Mouse (Mus musculus) megakaryocyte, embryonic 14.5 days (primary cell): ENCODE results near the gene Hps1.

Experiments
- FLI1 ChIP-seq: IDR thresholded peaks from 2 replicates; pipeline ENCODE4 v1.6.1; 2012; ENCODE audit warnings: low read length, inconsistent platforms, mixed read lengths
- GATA1 ChIP-seq: IDR thresholded peaks from 3 replicates; pipeline ENCODE4 v1.6.1; 2012; ENCODE audit warnings: mixed read lengths, low read length, inconsistent platforms, borderline replicate concordance

GRCm38 (mm10) chr19:42722500-42722899, 57.3 kb downstream of the Hps1 start:
- TF ChIP-seq GATA1 (no peak), FLI1 (no peak)
